Mouse (Mus musculus): ENCODE results near the gene Aatk. TPM values are rescaled to one million over a fixed set of nuclear protein-coding genes. Genes with fewer than 3 reads are reported as not detected.

The Aatk gene
- 1 to 10 TPM; 3.1 to 6.2 (median 4.7) TPM for total RNA-seq (2022)

GRCm38 (mm10) chr11:120046553-120047191 is at the start of gene Aatk:
Gene Aatk, minus strand, starts transcription at chr11:120047167.
- no peak for DNase-seq (ENCODE audit: low spot score)

GRCm38 (mm10) chr11:120092817-120093591 is 46.0 kb upstream of the Aatk start:
- DNase-seq (ENCODE audit: low spot score), result no peak

GRCm38 (mm10) chr11:120090661-120091060 is 43.7 kb upstream of the Aatk start:
- DNase-seq (ENCODE audit: low spot score), result no peak

- DNase-seq (ENCODE audit: low spot score), result peak; percentile 98
Measured at GRCm38 (mm10) chr11:120086702-120087152, 39.8 kb upstream of the Aatk start, which contains the start of gene Cep131. Gene Cep131, minus strand, starts transcription at chr11:120086827.

- DNase-seq (ENCODE audit: low spot score), result no peak
Measured at GRCm38 (mm10) chr11:120085891-120086627, 39.1 kb upstream of the Aatk start.

- DNase-seq (ENCODE audit: low spot score), result no peak
Measured at GRCm38 (mm10) chr11:120080282-120080681, 33.3 kb upstream of the Aatk start.

GRCm38 (mm10) chr11:120076191-120076590 is 29.2 kb upstream of the Aatk start:
- DNase-seq (ENCODE audit: low spot score), result no peak

- no peak for DNase-seq (ENCODE audit: low spot score)
Measured at GRCm38 (mm10) chr11:120072986-120073647, 26.1 kb upstream of the Aatk start.

GRCm38 (mm10) chr11:120071731-120072320 is 24.9 kb upstream of the Aatk start:
- DNase-seq (ENCODE audit: low spot score), result no peak

GRCm38 (mm10) chr11:120071065-120071464 is 24.1 kb upstream of the Aatk start:
- DNase-seq (ENCODE audit: low spot score), result no peak

GRCm38 (mm10) chr11:120070286-120070930 is 23.4 kb upstream of the Aatk start:
- no peak for DNase-seq (ENCODE audit: low spot score)

- DNase-seq (ENCODE audit: low spot score), result no peak
Measured at GRCm38 (mm10) chr11:120069261-120069660, 22.3 kb upstream of the Aatk start.

- no peak for DNase-seq (ENCODE audit: low spot score)
Measured at GRCm38 (mm10) chr11:120067834-120068233, 20.9 kb upstream of the Aatk start.

- peak; percentile 29 for DNase-seq (ENCODE audit: low spot score)
Measured at GRCm38 (mm10) chr11:120065291-120065690, 18.3 kb upstream of the Aatk start.

GRCm38 (mm10) chr11:120064668-120065040 is 17.7 kb upstream of the Aatk start:
- no peak for DNase-seq (ENCODE audit: low spot score)

- no peak for DNase-seq (ENCODE audit: low spot score)
Measured at GRCm38 (mm10) chr11:120064006-120064667, 17.2 kb upstream of the Aatk start.

GRCm38 (mm10) chr11:120063326-120063725 is 16.4 kb upstream of the Aatk start:
- DNase-seq (ENCODE audit: low spot score), result no peak

- DNase-seq (ENCODE audit: low spot score), result no peak
Measured at GRCm38 (mm10) chr11:120060634-120061033, 13.7 kb upstream of the Aatk start.

- DNase-seq (ENCODE audit: low spot score), result no peak
Measured at GRCm38 (mm10) chr11:120055953-120056732, 9.2 kb upstream of the Aatk start.
